Mouse (Mus musculus): ENCODE data around the gene Zfp644.

- TF ChIP-seq ZNF384 (IDR thresholded peaks at IDR 0.05; ENCODE audit: low read depth, low read length), result no peak
- no peak for TF ChIP-seq USF1 (IDR thresholded peaks at IDR 0.05; ENCODE audit: low read depth, low read length)
- TF ChIP-seq EP300 (IDR thresholded peaks at IDR 0.05; ENCODE audit: low read length), result no peak
- TF ChIP-seq KAT2A (IDR thresholded peaks at IDR 0.05; ENCODE audit: insufficient replicate concordance, low read length), result no peak
- TF ChIP-seq MEF2A (IDR thresholded peaks at IDR 0.05; ENCODE audit: borderline replicate concordance, low read depth, low read length), result no peak
- no peak for TF ChIP-seq CTCF (conservative IDR thresholded peaks at IDR 0.05 in 1 of 2, IDR thresholded peaks at IDR 0.05 in 1 of 2; ENCODE audit: low read depth in 2 of 2, low read length in 2 of 2)
- no peak for TF ChIP-seq ZKSCAN1 (IDR thresholded peaks at IDR 0.05; ENCODE audit: borderline replicate concordance, low read depth, low read length)
- no peak for TF ChIP-seq JUND (conservative IDR thresholded peaks at IDR 0.05; ENCODE audit: low read depth, low read length)
- TF ChIP-seq TCF12 (IDR thresholded peaks at IDR 0.05; ENCODE audit: low read depth, low read length), result no peak
- no peak for TF ChIP-seq RAD21 (IDR thresholded peaks at IDR 0.05; ENCODE audit: low read depth, low read length)
- no peak for TF ChIP-seq E2F4 (IDR thresholded peaks at IDR 0.05; ENCODE audit: insufficient replicate concordance, low read depth, low read length)
- no peak for TF ChIP-seq POLR2A (IDR thresholded peaks at IDR 0.05; ENCODE audit: low read depth, low read length)
- no peak for TF ChIP-seq UBTF (IDR thresholded peaks at IDR 0.05; ENCODE audit: low read depth, low read length)
- no peak for TF ChIP-seq ZMIZ1 (IDR thresholded peaks at IDR 0.05; ENCODE audit: low read depth, low read length)
These were observed 84.9 kb downstream of the Zfp644 start for GRCm38 (mm10) chr5:106612151-106612550.
